Mouse (Mus musculus): ENCODE measurements at regions not wholly inside any gene's neighbourhood (a gene's known extent, or its start where the extent isn't known, plus 50 kb on each side); places are given as distances from the start of the nearest gene placed in this dataset.
"Not testable (repeated sequence)": the region's sequence is repeated elsewhere in the genome, so short reads cannot be mapped to it uniquely, and the experiment has no call there.

- no peak for DNase-seq
These were observed 85.9 kb downstream of the Osr1 start for GRCm38 (mm10) chr12:9655794-9656193.

- no peak for DNase-seq
These were observed 86.4 kb downstream of the Osr1 start for GRCm38 (mm10) chr12:9656324-9656723.

GRCm38 (mm10) chr12:9657199-9657766 lies 87.4 kb downstream of the Osr1 start:
- DNase-seq = no peak

- no peak for DNase-seq
These were observed 87.9 kb downstream of the Osr1 start for GRCm38 (mm10) chr12:9657793-9658192.

GRCm38 (mm10) chr12:9660299-9660698 lies 90.4 kb downstream of the Osr1 start:
- DNase-seq = no peak

- DNase-seq = no peak
These were observed 118.9 kb downstream of the Osr1 start for GRCm38 (mm10) chr12:9688776-9689175.

- DNase-seq = no peak
These were observed 119.6 kb downstream of the Osr1 start for GRCm38 (mm10) chr12:9689541-9689940.

- no peak for DNase-seq
These were observed 163.0 kb downstream of the Osr1 start for GRCm38 (mm10) chr12:9732921-9733320.

- no peak for DNase-seq
These were observed 174.9 kb downstream of the Osr1 start for GRCm38 (mm10) chr12:9744709-9745395.

GRCm38 (mm10) chr12:9751261-9752078 lies 181.6 kb downstream of the Osr1 start:
- no peak for DNase-seq

GRCm38 (mm10) chr12:9752079-9752450 lies 182.1 kb downstream of the Osr1 start:
- no peak for DNase-seq

- DNase-seq = no peak
These were observed 186.5 kb downstream of the Osr1 start for GRCm38 (mm10) chr12:9756411-9756810.

- no peak for DNase-seq
These were observed 190.9 kb downstream of the Osr1 start for GRCm38 (mm10) chr12:9760818-9761217.

- DNase-seq = not testable (repeated sequence)
These were observed 192.4 kb downstream of the Osr1 start for GRCm38 (mm10) chr12:9762291-9762811.

GRCm38 (mm10) chr12:9762842-9763241 lies 192.9 kb downstream of the Osr1 start:
- no peak for DNase-seq

GRCm38 (mm10) chr12:9770908-9771307 lies 201.0 kb downstream of the Osr1 start:
- no peak for DNase-seq

GRCm38 (mm10) chr12:9772875-9773274 lies 203.0 kb downstream of the Osr1 start:
- no peak for DNase-seq

- DNase-seq = no peak
These were observed 232.4 kb downstream of the Osr1 start for GRCm38 (mm10) chr12:9802284-9802683.

GRCm38 (mm10) chr12:9807406-9807805 lies 237.5 kb downstream of the Osr1 start:
- no peak for DNase-seq

GRCm38 (mm10) chr12:9833273-9833672 lies 263.4 kb downstream of the Osr1 start:
- peak; percentile 6 for DNase-seq

- no peak for DNase-seq
These were observed 269.4 kb downstream of the Osr1 start for GRCm38 (mm10) chr12:9839198-9839845.

- no peak for DNase-seq
These were observed 270.0 kb downstream of the Osr1 start for GRCm38 (mm10) chr12:9839949-9840348.

- DNase-seq = no peak
These were observed 277.1 kb downstream of the Osr1 start for GRCm38 (mm10) chr12:9847034-9847433.
